Mouse (Mus musculus): ENCODE measurements around the gene Mal.

DNA sequence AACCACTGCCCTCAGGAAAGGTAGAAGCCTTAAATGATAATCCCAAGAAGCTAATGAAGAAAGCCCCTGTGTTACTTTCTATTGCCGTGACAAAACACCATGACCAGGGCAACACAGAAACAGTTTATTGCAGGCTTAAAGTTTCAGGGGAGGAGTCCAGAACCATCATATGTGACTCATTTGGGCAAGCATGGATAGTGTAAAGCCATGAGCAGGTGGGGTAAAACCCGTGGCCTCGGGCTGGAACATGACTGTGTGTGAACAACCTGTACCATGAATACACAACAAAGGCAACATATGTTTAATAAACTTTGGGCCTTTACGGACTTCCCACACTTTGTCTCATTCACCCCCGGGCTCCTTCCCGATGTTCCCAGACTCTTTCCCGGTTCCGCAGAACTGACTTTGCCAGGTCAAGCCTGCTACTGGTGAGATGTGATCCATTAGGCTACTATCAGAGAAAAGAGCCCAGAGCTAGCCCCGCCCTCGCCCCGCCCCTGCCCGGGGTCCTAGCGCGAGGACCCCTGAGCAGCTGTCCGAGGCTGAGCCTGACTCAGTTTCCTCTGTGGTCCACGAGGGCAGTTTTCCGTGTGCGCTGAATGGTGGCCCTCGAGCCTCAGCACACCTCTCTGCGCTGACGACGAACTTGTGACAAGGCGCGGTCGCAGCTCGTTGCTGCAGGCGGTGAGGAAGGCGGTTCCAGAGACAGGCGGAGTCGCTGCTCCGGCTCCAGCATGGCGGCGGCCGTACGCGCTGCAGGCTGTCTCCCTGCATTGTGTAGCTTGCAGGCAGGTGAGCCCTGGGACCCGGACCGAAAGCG, 69.6 kb downstream of the Mal start, which contains the start of the genes Zfp661 and Mrps5:
- TF ChIP-seq CTCF (conservative IDR thresholded peaks at IDR 0.05; ENCODE audit: low read length) (no peak), POU5F1 (IDR thresholded peaks at IDR 0.05; ENCODE audit: borderline replicate concordance, low read length) (no peak)
